Mouse (Mus musculus) heart, adult 8-10 months (tissue): Measurements from ENCODE around the gene Ganab. TPM values are rescaled to one million over a fixed set of nuclear protein-coding genes. Genes with fewer than 3 reads are reported as not detected.
"Not testable (repeated sequence)": the region's sequence is repeated elsewhere in the genome, so short reads cannot be mapped to it uniquely, and the experiment has no call there.

Source experiments
- DNase-seq: peaks from one replicate; pipeline ENCODE4 v3.0.0; 2022; ENCODE audit warnings: low spot score
- total RNA-seq, 4 experiments: library from RNA; stranded (reverse); gene quantifications; 2 replicates each; pipeline ENCODE4 v1.2.4; 2022

Ganab gene
- total RNA-seq = 10 to 100 TPM; 45.5 to 49.6 (median 47.2) TPM

DNA sequence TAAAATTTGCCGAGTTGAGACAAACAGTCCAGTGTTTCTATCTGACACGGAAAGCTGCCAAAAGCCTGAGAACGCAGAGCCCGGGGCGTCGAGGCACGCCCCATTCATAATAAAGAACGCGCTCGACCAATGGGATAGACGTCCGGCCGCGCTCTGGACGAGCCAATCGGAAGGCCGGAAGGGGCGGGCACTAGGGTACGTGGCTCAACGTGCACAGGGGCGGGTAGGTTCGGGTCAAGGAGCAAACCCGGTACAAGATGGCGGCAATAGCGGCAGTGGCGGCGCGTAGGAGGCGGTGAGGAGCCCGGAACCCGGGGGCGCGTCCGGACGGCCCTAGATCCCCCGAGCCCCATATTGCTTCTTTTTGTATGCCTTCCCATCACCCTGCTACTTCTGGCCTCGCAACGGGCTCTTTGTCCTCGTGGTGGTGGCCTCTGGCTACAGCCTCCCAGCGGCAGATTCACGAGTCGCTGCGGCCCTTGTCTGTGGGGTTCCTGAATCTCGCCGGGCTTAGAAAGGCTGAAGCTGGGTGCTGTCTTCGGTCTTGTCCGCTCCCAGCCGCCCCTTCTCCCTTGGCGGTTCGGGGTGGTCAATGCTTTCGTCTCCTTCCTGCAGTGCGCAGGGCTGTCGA is at the start of gene Ganab:
Gene Ganab (plus strand): TSS at position 207 of the 631 bp plus-strand sequence.
- peak; percentile 95 for DNase-seq

DNA sequence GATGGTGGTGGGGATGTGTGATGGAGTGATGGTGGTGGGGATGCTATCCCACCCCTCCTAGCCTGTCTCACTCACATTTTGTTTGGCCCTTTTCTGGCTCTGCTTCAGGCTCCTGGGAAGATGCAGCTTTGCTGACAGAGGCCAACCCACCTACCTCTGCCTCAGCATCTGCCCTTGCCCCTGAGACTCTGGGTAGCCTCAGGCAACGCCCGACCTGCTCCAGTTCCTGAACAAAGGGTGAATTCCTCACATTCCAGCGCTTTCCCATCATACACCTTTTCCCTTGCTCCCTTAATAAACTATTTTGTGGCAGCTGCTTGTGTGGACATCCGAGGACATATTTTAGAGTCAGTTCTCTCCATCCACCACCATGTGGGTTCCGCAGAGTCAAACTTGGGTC is 49.5 kb upstream of the Ganab start:
- no peak for DNase-seq

DNA sequence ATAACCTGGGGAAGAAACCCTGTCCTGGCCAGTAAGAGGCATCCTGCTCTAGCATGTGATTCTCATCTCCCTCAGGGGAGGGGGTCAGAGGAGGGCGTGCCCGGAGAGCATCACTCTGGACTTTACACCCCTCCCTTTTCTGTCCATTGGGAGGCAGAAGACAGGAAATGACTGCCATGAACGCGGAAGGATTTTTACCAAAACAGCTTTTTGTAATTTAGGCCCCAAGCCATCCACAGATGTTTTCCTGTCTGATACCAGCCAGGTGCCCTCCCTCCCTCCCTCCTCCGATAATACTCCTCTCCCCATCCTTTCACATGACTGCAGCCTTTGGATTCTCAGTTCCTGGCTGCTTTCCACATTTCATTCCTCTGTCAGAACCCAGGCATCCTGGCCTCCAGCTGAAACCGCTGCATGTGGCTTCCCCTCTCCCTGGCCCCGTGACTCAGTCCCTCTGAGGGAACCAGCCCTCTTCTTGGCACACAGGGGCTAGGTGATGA is 47.4 kb upstream of the Ganab start, which contains the start of gene Lrrn4cl:
Gene Lrrn4cl (plus strand): TSS at position 367 of the 500 bp plus-strand sequence.
- peak; percentile 38 for DNase-seq

DNA sequence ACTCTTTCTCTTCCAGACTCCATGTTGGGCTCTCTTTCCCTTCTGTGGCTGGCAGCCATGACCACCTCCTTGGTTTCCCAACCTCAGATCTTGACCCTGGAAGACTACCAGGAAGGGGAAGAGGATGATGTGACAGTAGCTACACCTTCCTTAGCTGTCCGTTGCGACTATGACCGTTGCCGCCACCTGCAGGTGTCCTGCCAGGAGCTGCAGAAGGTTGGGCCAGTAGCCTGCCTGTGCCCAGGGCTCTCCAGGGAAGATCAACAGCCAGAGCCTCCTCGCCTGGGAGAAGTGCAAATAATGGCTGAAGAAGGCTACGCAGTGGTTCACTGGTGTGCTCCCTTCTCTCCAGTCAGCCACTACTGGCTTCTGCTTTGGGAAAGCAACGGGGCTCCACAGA is 46.2 kb upstream of the Ganab start:
- DNase-seq = no peak

DNA sequence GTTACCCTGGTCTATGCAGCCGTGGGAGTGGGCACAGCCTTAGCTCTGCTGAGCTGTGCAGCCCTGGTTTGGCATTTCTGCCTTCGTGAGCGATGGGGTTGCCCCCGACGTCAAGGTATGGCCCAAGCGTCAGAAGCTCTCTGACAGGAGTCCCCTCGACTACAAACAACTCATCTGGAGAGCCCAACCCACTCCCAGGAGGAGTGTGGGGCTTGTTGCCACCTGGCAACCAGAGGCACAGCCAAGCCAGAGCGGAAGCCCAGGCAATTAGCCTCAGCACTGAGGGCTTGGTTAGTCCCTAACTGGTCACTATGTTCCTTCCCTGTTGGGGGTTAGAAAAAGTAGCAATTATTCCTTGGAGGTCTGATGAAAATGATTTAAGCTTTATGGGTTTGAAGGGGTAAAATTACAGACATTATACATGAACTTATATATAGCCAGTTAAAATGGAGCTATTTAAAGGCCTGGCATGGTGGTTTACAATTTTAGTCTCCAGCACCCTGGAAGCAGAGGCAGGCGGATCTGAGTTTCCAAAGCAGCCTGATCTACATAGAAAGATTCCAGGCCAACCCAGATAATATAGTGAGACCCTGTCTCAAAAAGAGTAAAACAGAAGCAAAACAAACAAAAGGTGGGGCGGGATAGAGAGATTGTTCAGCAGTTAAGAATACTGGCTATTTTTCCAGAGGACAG is 45.5 kb upstream of the Ganab start:
- no peak for DNase-seq

DNA sequence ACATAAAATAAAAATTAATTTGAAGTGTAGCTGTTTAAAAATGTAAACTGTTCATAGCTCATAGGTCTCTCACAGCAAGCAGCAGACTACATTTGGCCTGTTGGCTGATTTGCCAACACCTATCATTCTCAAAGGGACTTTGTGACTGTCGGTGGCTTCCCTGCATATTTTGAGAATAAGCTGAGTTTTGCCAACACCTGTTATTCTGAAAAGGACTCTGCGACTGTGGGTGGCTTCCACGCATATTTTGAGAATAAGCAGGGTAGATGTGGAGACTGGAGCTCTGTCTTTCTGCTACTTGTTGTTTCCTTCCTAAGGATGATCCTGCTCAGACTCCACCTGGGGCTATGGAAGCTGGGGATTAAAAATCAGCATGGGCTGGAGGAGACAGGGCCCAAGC is 44.8 kb upstream of the Ganab start:
- DNase-seq = no peak

DNA sequence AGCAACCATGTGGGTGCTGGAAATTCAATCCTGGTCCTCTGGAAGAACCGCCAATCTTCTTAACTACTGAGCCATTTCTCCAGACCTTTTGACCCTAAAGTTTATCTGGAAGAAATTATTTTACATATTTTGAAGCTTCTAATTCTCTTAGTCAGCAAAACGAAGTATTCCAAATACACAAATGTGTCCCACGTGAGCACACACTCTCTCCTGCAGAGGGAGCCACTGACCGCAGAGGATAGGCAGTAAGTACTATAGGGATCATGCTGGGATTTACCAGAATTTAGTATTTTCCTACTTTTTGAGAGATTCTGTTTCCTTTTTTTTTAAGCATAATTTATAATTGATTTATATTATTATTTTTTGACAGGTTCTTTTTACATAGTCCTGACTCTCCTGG is 40.2 kb upstream of the Ganab start:
- DNase-seq = peak; percentile 46

DNA sequence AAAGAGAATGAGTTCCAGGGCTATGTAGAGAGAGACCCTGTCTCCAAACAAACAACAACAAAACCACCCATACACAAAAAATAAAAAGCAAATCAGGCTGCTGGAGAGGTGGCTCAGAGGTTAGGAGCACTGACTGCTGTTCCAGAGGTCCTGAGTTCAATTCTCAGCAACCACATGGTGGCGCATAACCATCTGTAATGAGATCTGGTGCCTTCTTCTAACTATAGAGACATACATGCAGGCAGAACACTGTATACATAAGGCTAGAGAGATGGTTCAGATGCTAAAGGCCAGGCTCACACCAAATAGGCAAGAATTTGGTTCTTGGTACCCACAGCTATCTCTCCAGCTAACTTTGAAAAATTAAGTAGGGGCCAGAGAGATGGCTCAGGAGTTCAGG is 38.9 kb upstream of the Ganab start:
- DNase-seq = no peak

DNA sequence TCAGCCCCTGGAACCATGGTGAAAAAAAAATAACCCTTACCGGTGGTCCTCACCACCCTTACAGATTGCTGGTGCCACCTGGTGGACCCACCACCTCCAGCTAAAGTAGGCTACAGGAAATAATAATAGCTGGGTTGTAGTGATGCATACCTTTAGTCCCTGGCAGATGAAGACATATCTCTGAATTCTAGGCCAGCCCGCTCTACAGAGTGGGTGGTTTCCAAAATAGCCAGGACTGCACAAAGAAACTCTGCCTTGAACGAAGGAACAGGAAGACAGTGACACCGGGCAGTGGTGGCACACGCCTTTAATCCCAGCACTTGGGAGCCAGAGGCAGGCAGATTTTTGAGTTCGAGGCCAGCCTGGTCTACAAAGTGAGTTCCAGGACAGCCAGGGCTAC is 33.6 kb upstream of the Ganab start:
- no peak for DNase-seq

DNA sequence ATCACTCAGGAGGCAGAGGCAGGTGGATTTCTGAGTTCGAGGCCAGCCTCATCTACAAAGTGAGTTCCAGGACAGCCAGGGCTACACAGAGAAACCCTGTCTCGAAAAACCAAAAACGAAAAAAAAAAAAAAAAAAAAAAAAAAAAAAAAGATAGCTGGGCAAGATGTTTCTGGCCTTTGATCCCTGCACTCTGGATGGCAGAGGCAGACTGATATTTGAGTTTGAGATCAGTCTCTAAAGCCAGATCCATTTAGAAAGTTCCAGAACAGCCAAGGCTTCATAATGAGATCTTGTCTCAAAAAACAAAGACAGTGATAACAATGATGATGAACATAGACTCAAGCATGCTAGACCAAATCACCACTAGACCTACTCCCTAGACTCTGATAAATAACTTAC is 27.5 kb upstream of the Ganab start:
- DNase-seq = not testable (repeated sequence)

DNA sequence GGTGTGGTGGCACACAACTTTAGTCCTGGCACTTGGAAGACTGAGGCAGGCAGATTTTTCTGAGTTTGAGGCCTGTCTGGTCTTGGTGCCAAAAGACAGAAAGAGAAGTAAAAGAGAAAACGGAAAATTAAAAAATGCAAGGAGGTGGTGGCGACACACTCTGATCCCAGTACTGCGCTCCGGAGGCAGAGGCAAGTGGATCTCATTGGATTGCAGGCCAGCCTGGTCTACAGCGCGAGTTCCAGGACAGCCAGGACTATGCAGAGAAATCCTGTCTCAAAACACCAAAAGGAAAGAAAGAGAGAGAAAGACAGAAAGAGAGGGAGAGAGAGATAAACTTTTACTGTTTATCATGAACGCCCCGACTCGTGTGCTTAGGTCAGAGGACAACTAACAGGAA is 27.0 kb upstream of the Ganab start:
- no peak for DNase-seq

DNA sequence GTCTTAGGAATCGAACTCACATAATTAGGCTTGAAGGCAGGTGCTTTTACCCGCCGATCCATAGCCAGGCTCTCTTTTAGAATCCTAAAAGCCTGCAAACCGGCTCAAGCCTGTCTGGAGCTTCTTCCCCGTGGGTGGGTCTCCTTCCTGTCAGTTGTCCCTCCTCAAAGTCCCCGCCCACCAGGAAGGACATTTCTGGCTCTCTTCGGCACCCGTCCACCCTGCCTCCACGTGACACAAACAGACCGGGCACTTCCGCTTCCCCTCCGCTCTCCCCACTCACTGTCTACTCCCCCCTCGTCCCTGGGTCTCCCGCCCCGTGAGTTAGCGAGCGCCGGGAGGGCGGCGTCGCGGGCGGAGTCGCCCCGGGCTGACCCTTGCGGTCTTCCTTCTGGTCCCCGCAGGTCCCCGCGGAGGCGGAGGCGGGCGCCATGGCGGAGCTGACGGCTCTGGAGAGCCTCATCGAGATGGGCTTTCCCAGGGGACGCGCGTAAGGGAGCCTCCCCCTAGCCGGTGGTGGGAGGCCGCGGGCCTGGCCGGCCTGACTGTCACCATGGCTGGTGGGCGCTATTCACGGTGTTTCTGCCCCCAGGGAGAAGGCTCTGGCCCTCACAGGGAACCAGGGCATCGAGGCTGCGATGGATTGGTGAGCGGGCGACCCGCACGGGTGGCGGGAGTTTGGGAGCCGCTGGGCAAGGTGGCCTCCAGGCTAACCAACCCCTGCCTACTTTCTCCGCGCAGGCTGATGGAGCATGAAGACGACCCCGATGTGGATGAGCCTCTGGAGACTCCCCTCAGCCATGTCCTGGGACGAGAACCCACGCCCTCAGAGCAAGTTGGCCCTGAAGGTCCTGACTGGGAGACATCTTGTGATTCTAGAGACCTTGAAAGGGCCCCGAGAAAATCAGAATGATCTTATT is 26.3 kb upstream of the Ganab start, which contains the start of gene Ubxn1:
Gene Ubxn1 (plus strand): TSS at position 230 of the 920 bp plus-strand sequence.
- peak; percentile 99 for DNase-seq

DNA sequence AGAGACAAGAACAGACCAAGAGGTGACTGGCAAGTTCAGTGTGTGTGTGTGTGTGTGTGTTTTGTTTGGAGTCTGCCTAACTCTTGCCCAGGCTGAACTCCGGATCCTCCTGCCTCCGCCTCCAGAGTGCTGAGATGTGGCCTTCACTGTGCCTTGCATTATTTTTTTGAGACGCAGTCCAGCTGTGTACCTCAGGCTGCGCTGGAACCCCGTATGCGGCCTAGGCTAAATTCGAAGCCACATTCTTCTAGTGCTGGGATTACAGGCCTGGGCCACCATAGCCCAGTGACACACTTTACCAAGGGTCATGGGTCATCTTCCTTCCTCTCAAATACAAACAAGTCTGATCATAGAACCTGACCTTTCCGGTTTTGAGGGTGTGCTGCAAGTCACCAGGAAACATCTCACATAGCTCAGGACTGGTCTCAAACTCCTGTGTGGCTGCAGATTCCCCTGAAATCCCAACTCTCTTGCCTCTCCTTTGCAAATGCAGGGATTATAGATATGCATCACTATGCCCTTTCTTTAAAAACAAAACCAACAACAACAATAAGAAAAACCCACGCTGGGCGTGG is 25.5 kb upstream of the Ganab start:
- DNase-seq = no peak

DNA sequence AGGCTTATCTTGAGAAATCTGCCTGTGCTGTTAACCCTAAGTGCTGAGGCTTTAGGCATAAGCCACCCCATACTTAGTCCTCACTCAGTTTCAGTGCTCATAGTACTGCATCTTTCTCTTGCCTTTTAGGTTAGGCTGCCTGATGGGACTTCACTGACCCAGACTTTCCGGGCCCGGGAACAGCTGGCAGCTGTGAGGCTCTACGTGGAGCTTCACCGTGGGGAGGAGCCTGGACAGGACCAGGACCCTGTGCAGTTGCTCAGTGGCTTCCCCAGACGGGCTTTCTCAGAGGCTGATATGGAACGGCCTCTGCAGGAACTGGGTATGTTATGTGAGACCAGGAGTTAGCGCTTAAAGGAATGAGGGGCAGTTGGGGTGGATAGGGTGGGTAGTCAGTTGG is 22.8 kb upstream of the Ganab start:
- no peak for DNase-seq

DNA sequence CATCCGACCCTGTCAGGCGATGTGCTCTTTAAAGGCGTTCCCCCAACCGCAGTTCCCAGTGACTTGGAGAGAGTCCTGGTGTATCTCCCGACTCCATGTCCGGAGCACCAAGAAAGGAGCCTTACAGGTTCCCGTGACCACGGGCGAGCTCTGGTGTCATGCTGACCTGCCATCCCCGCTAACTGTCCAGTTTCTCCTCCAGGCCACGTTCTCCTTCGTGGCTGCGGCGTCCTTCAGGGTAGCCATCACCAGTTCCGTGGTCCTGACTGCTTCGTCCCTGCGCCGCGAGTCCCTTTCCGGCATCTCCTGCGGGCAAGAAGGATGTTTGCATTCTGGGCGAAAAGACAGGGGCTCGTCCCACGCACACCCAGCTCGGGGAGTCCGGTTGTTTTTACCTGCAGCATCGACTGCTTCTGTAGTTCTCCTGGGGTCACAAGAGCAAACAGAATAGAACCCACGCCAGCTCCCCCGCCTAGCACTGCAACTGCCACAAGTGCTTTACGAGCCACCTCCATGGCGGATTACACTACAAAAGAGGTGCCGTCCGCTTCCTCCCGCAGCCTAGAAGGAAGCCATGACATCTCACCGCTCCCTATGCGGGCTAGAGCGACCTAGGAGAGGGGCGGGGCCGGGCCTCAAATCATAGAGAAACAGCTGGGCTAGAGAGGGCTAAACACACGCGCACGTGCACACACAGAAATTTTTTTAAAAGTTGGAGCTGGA is 17.4 kb upstream of the Ganab start, which contains the start of gene Uqcc3:
Gene Uqcc3 (minus strand): TSS at position 613 of the 723 bp plus-strand sequence.
- peak; percentile 91 for DNase-seq

DNA sequence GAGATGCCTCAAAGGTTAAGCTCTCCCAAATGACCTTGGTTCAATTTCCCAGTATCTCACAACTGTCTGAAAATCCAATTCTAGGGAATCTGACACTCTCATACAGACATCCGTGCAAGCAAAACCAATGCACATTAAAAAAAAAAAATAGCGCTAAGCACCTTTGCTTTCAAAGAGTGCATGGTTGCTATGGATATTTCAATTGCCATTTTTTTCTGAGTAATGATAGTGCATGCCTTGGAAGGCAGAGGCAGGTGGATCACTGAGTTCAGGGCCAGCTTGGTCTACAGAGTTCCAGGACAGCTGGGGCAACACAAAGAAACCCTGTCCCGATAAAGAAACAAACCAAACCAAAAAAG is 16.9 kb upstream of the Ganab start:
- no peak for DNase-seq

DNA sequence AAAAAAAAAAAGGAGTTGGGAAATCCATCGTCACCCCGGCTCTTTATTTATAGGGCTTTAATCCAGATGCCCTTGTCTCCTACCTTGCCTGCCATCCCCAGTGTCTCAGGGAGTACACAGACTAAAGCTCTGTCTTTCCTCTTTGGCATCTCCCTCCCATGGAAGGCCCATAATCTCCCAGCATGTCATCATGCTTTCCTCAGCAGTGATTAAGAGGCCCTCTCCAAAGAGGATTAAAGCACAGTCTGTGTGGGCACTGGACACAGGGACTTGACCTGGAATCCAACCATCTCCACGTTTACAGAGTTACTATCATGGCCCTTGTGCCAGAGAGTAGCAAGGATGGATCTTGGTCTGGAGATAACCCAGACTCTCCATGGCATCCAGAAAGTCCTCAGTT is 14.3 kb upstream of the Ganab start, which contains the start of the genes Lbhd1 and Gm49403:
Gene Lbhd1 (plus strand): TSS at position 117 of the 400 bp plus-strand sequence.
Gene Gm49403 (plus strand): TSS at position 315 of the 400 bp plus-strand sequence.
- no peak for DNase-seq

DNA sequence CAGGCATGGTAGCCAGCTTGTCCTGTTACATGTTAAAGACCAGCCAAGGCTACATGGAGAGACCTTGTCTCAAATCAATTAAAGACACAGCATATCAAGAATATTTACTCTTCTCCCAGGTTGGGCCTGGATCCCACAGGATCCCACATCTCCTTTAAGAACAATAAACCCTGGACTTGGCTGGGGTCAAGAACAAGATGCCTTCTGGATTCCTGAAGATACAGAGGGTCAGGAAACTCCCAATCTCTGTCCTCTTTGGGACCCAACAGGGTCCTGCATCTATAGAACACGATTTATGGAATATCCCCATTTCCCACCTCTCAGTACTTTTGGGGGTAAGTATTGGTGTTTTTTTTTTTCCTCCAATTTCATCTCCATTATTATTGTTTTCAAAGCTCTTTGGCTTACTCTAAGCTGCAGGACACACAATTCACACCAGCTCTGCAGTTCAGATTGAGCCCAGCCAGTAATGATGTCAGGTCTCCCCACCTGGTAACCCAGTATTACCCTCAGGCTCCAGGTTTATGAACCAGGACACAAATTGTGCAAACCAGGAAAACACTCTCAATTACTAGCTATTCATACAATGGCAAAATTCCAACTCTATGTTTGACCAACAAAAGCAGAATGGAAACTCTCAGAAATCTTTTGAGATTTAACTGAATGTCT is 10.8 kb upstream of the Ganab start:
- no peak for DNase-seq

DNA sequence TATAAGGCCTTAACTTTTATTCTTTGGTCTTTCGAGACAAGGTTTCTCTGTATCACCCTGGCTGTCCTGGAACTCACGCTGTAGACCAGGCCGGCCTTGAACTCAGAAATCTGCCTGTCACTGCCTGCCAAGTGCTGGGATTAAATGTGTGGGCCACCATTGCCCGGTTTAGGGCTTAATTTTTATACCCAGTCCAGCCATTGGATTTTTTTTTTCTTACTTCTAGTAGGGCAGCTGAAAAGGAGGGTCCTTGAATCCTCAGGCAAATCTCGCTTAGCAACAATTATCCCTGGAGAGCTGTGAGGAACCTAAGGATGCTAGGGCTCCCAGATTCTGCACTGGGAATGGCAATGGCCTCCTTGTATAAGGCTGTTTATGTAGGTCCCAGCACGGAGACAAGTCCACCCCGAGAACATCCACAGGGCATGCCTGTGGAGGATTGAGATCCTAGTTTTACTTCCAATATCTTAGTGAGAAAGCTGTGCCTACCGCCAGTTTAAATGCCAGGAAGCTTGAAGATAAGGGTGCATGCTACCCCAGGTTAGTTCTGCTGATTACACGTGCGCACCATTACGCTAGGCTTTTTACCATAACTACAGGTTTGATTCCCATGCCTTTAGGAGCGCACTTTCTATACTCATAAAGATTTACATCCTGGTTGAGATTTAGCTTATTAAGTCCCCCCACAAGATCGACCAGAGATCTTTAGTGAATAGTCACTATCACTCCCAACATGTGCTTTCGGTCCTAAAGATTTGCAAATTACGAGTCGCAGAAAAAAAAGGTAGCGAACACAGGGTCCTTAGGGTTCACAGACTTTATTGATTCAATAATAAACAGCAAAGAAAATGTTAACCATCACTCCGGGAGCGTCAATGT is 10.0 kb upstream of the Ganab start:
- DNase-seq = no peak
